Mouse (Mus musculus): ENCODE measurements at regions not wholly inside any gene's neighbourhood (a gene's known extent, or its start where the extent isn't known, plus 50 kb on each side); places are given as distances from the start of the nearest gene placed in this dataset.

DNA sequence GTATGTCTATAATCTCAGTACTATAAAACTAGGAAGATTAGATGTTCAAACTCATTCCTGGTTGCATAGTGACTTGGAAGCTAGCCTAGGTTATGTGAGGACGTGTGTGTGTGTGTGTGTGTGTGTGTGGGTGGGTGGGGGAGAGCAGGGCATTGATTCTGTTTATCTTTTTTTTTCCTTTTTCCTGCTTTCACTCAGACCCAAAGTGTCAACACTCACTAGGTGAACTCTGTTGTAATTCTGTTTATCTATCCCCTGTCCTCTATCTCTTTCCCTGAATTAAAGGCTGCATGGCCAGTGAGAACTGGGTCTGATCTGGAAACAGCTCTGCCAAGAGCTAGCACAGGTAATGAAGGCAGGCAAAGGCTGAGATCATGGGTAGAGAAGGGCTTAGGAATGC lies 50.9 kb upstream of the Tle3 start:
- DNase-seq (ENCODE audit: low spot score) = no peak
- H3K27me3 ChIP-seq (replicated peaks; ENCODE audit: control insufficient read depth, insufficient read depth, low read length) = no peaks in the 10 kb centered on the region

GRCm38 (mm10) chr9:61321825-61322224 lies 50.3 kb upstream of the Tle3 start:
- no peaks in the 10 kb centered on the region for H3K9me3 ChIP-seq (ENCODE audit: control insufficient read depth, low read length)
- ATAC-seq (replicated peaks; ENCODE audit: low FRiP score, low TSS enrichment, low read depth) (no peak), DNase-seq (ENCODE audit: low spot score) (no peak)
- no peak overlapping the region for H3K9ac ChIP-seq (ENCODE audit: low read length)
- H3K4me3 ChIP-seq (ENCODE audit: low read depth, low read length) = no peak overlapping the region
- no peaks in the 10 kb centered on the region for H3K36me3 ChIP-seq (ENCODE audit: control insufficient read depth, insufficient read depth, low read length)
- H3K4me1 ChIP-seq (replicated peaks; ENCODE audit: control insufficient read depth, insufficient read depth, low read length) = peaks cover 29% of the 10 kb centered on the region
- WGBS = 56% methylated on average over 8 of the region's 8 CpGs
- H3K27me3 ChIP-seq (replicated peaks; ENCODE audit: control insufficient read depth, insufficient read depth, low read length) = no peaks in the 10 kb centered on the region
- no peak overlapping the region for H3K27ac ChIP-seq (ENCODE audit: low read depth)
- H3K4me2 ChIP-seq (ENCODE audit: low read length) = no peak overlapping the region

More for the DNA sequence above, 50.9 kb upstream of the Tle3 start:
- Histone ChIP-seq H3K4me1 (replicated peaks; ENCODE audit: control insufficient read depth, insufficient read depth, low read length) (peaks cover 30% of the 10 kb centered on the region), H3K27ac (ENCODE audit: low read depth) (no peak overlapping the region), H3K9me3 (ENCODE audit: control insufficient read depth, low read length) (no peaks in the 10 kb centered on the region), H3K4me3 (ENCODE audit: low read depth, low read length) (no peak overlapping the region), H3K9ac (ENCODE audit: low read length) (no peak overlapping the region), H3K4me2 (ENCODE audit: low read length) (no peak overlapping the region), H3K36me3 (ENCODE audit: control insufficient read depth, insufficient read depth, low read length) (no peaks in the 10 kb centered on the region)
- no peak for ATAC-seq (replicated peaks; ENCODE audit: low FRiP score, low TSS enrichment, low read depth)
- WGBS = 42% methylated on average over 1 of the region's 1 CpGs

GRCm38 (mm10) chr9:61322333-61322732 lies 49.8 kb upstream of the Tle3 start:
- Histone ChIP-seq H3K27me3 (replicated peaks; ENCODE audit: control insufficient read depth, insufficient read depth, low read length) (no peaks in the 10 kb centered on the region), H3K9ac (ENCODE audit: low read length) (no peak overlapping the region), H3K4me1 (replicated peaks; ENCODE audit: control insufficient read depth, insufficient read depth, low read length) (peaks cover 29% of the 10 kb centered on the region), H3K9me3 (ENCODE audit: control insufficient read depth, low read length) (no peaks in the 10 kb centered on the region), H3K4me2 (ENCODE audit: low read length) (no peak overlapping the region), H3K4me3 (ENCODE audit: low read depth, low read length) (no peak overlapping the region), H3K27ac (ENCODE audit: low read depth) (no peak overlapping the region), H3K36me3 (ENCODE audit: control insufficient read depth, insufficient read depth, low read length) (no peaks in the 10 kb centered on the region)
- no peak for ATAC-seq (replicated peaks; ENCODE audit: low FRiP score, low TSS enrichment, low read depth)
- no peak for DNase-seq (ENCODE audit: low spot score)
- WGBS = 70% methylated on average over 11 of the region's 11 CpGs
